Mouse (Mus musculus): ENCODE measurements around the gene Npvf.

DNA sequence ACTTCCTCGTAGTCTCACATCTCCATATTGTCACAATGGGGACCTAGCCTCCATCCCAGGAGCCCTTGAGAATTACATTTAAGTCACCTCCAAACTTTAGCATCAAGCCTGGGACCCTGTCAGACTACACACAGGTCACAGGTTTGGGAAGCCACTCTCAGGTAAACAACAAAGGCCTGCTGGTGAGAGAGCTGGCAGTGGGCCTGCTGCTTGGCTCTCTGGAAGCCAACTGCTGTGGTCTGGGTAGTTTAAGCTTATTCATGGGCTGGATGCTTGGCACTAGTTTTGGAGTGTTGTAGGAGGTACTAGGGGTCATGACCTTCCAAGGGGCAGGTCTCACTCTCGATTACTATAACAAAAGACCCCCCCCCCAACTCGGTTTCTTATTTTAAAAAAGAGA lies 7.6 kb downstream of the Npvf start:
- no peak for TF ChIP-seq CTCF (IDR thresholded peaks at IDR 0.05; ENCODE audit: low read depth, low read length)
- TF ChIP-seq POLR2A (IDR thresholded peaks at IDR 0.05; ENCODE audit: insufficient read depth, low read length), result no peak
